Mouse (Mus musculus) CH12.LX (cell line): ENCODE measurements around the gene Rhob. TPM values are rescaled to one million over a fixed set of nuclear protein-coding genes. Genes with fewer than 3 reads are reported as not detected.

Experiments
- DNase-seq: peaks from one replicate; pipeline ENCODE4 v3.0.0-alpha.2; 2013; ENCODE audit errors: extremely low read depth
- H3K27ac ChIP-seq: 2 replicates; pipeline ENCODE4 v1.5.1; 2012; ENCODE audit warnings: low read depth, mild to moderate bottlenecking, control low read depth, moderate library complexity; ENCODE audit not compliant: insufficient read depth
- H3K27me3 ChIP-seq: replicated peaks from 2 replicates; pipeline ENCODE3; 2012; ENCODE audit warnings: inconsistent platforms
- H3K36me3 ChIP-seq, 2 experiments: replicated peaks in 1 of 2; 2 replicates each; pipeline versions ENCODE3 to v1.6.1; 2012; ENCODE audit warnings: inconsistent platforms in 1 of 2, low read length in 1 of 2, mild to moderate bottlenecking in 1 of 2, mixed read lengths in 1 of 2, moderate library complexity in 1 of 2; ENCODE audit not compliant: control insufficient read depth in 1 of 2, insufficient read depth in 1 of 2
- H3K4me1 ChIP-seq, 2 experiments: 2 replicates each; pipeline ENCODE4 v1.6.1; 2012; ENCODE audit warnings: inconsistent platforms in 1 of 2, moderate library complexity in 1 of 2; ENCODE audit not compliant: insufficient read depth in 2 of 2, control insufficient read depth in 1 of 2
- H3K4me2 ChIP-seq: 2 replicates; pipeline ENCODE4 v1.6.1; 2012; ENCODE audit warnings: low read depth, mild to moderate bottlenecking, control low read depth; ENCODE audit not compliant: poor library complexity, insufficient read depth, severe bottlenecking
- H3K4me3 ChIP-seq, 3 experiments: fragments of 150-350 bp in 1 of 3; sonication (generic) in 1 of 3; replicated peaks in 1 of 3; 2 replicates each; pipeline versions ENCODE3 to v1.5.1; 2011 to 2012; ENCODE audit warnings: low read depth in 2 of 3, low read length in 2 of 3, mild to moderate bottlenecking in 2 of 3, moderate library complexity in 2 of 3, control low read depth in 1 of 3, improper control_type of control experiment in 1 of 3, inconsistent platforms in 1 of 3, mixed read lengths in 1 of 3; ENCODE audit not compliant: poor library complexity in 1 of 3
- H3K79me2 ChIP-seq: replicated peaks from 2 replicates; pipeline ENCODE4 v1.6.1; 2012; ENCODE audit warnings: mild to moderate bottlenecking, moderate library complexity; ENCODE audit not compliant: control insufficient read depth, poor library complexity, insufficient read depth, severe bottlenecking; ENCODE audit errors: extremely low read depth
- H3K9ac ChIP-seq: 2 replicates; pipeline ENCODE4 v1.6.1; 2012; ENCODE audit warnings: low read depth, mild to moderate bottlenecking, control low read depth, moderate library complexity; ENCODE audit not compliant: insufficient read depth
- H3K9me3 ChIP-seq: replicated peaks from 2 replicates; pipeline ENCODE3; 2012; ENCODE audit warnings: low read length, inconsistent platforms, mixed read lengths
- BHLHE40 ChIP-seq: IDR thresholded peaks from 2 replicates; pipeline ENCODE4 v1.6.1; 2011; ENCODE audit warnings: mild to moderate bottlenecking, low read depth, low read length, improper control_type of control experiment
- CTCF ChIP-seq, 2 experiments: IDR thresholded peaks in 1 of 2; conservative IDR thresholded peaks in 1 of 2; 2 replicates each; pipeline ENCODE4 v1.5.1; 2011 to 2012; ENCODE audit warnings: low read depth in 2 of 2, low read length in 2 of 2, improper control_type of control experiment in 1 of 2, inconsistent platforms in 1 of 2, mild to moderate bottlenecking in 1 of 2, moderate library complexity in 1 of 2
- E2F4 ChIP-seq: IDR thresholded peaks from 2 replicates; pipeline ENCODE4 v1.6.1; 2011; ENCODE audit warnings: low read depth, low read length, improper control_type of control experiment; ENCODE audit not compliant: insufficient replicate concordance
- ETS1 ChIP-seq: conservative IDR thresholded peaks from 2 replicates; pipeline ENCODE4 v1.6.1; 2012; ENCODE audit warnings: low read depth, mild to moderate bottlenecking, inconsistent platforms, low read length, improper control_type of control experiment, moderate library complexity
- HCFC1 ChIP-seq: IDR thresholded peaks from 2 replicates; pipeline ENCODE4 v1.6.1; 2012; ENCODE audit warnings: low read depth, mild to moderate bottlenecking, inconsistent platforms, low read length, improper control_type of control experiment
- IRF4 ChIP-seq: IDR thresholded peaks from 2 replicates; pipeline ENCODE4 v1.6.1; 2014; ENCODE audit warnings: low read depth, mild to moderate bottlenecking, inconsistent platforms, low read length, improper control_type of control experiment
- JUN ChIP-seq: IDR thresholded peaks from 2 replicates; pipeline ENCODE4 v1.6.1; 2011; ENCODE audit warnings: low read depth, mild to moderate bottlenecking, low read length, improper control_type of control experiment, moderate library complexity; ENCODE audit not compliant: insufficient read depth
- JUND ChIP-seq: conservative IDR thresholded peaks from 2 replicates; pipeline ENCODE4 v1.6.1; 2011; ENCODE audit warnings: low read depth, low read length, improper control_type of control experiment
- KAT2A ChIP-seq: IDR thresholded peaks from 2 replicates; pipeline ENCODE4 v1.6.1; 2012; ENCODE audit warnings: low read length, improper control_type of control experiment, inconsistent platforms; ENCODE audit not compliant: insufficient replicate concordance
- MAFK ChIP-seq: IDR thresholded peaks from 2 replicates; pipeline ENCODE4 v1.6.1; 2011; ENCODE audit warnings: low read length, improper control_type of control experiment; ENCODE audit not compliant: insufficient replicate concordance
- MAX ChIP-seq: IDR thresholded peaks from 2 replicates; pipeline ENCODE4 v1.6.1; 2011; ENCODE audit warnings: low read length, improper control_type of control experiment
- MXI1 ChIP-seq: IDR thresholded peaks from 2 replicates; pipeline ENCODE4 v1.6.1; 2011; ENCODE audit warnings: mild to moderate bottlenecking, low read depth, low read length, improper control_type of control experiment
- MYC ChIP-seq: IDR thresholded peaks from 2 replicates; pipeline ENCODE4 v1.6.1; 2011; ENCODE audit warnings: low read depth, mild to moderate bottlenecking, improper control_type of control experiment, low read length
- NELFE ChIP-seq: IDR thresholded peaks from 2 replicates; pipeline ENCODE4 v1.6.1; 2011; ENCODE audit warnings: low read depth, low read length, improper control_type of control experiment
- POLR2A ChIP-seq: IDR thresholded peaks from 2 replicates; pipeline ENCODE4 v1.6.1; 2011; ENCODE audit warnings: low read depth, mild to moderate bottlenecking, improper control_type of control experiment, low read length
- RAD21 ChIP-seq: IDR thresholded peaks from 2 replicates; pipeline ENCODE4 v1.6.1; 2011; ENCODE audit warnings: low read depth, mild to moderate bottlenecking, low read length, improper control_type of control experiment, moderate library complexity
- TCF12 ChIP-seq: IDR thresholded peaks from 2 replicates; pipeline ENCODE4 v1.6.1; 2014; ENCODE audit warnings: low read depth, mild to moderate bottlenecking, inconsistent platforms, low read length, improper control_type of control experiment
- UBTF ChIP-seq: IDR thresholded peaks from 2 replicates; pipeline ENCODE4 v1.6.1; 2012; ENCODE audit warnings: low read depth, mild to moderate bottlenecking, inconsistent platforms, low read length, improper control_type of control experiment, moderate library complexity
- USF2 ChIP-seq: conservative IDR thresholded peaks from 2 replicates; pipeline ENCODE4 v1.6.1; 2011; ENCODE audit warnings: low read depth, low read length, improper control_type of control experiment
- ZKSCAN1 ChIP-seq: IDR thresholded peaks from 2 replicates; pipeline ENCODE4 v1.6.1; 2012; ENCODE audit warnings: low read depth, inconsistent platforms, low read length, improper control_type of control experiment, borderline replicate concordance
- ZMIZ1 ChIP-seq: IDR thresholded peaks from 2 replicates; pipeline ENCODE4 v1.6.1; 2012; ENCODE audit warnings: low read depth, mild to moderate bottlenecking, inconsistent platforms, low read length, improper control_type of control experiment
- ZNF384 ChIP-seq: IDR thresholded peaks from 2 replicates; pipeline ENCODE4 v1.6.1; 2012; ENCODE audit warnings: low read depth, low read length, improper control_type of control experiment, inconsistent platforms
- dilution Hi-C: fragments of 300-500 bp; cut with MboI; formaldehyde crosslinking; loops from 2 replicates; pipeline ENCODE4 v1.14.3; 2020; ENCODE audit warnings: low sequenced_read_pairs; ENCODE audit not compliant: extremely low pct_unique_long_range_greater_than_20kb, extremely low pct_ligation_motif_present
- in situ Hi-C: fragments of 300-500 bp; cut with MboI; formaldehyde crosslinking; loops from 3 replicates; pipeline ENCODE4 v1.14.3; 2019; ENCODE audit warnings: low sequenced_read_pairs, low pct_ligation_motif_present, low pct_unique_long_range_greater_than_20kb, mixed read lengths
- polyA plus RNA-seq: library from polyadenylated mRNA; unstranded; fragments of >175 nt; gene quantifications from 2 replicates; pipeline ENCODE4 v1.2.1, GENCODE M21; 2012; ENCODE audit warnings: low read depth; ENCODE audit not compliant: insufficient read length
- total RNA-seq, 2 experiments: library from RNA; depleted of rRNA; stranded (reverse); fragments of 300-350 nt in 1 of 2; fragments of >200 nt in 1 of 2; gene quantifications; 2 replicates each; pipeline ENCODE4 v1.2.3; 2012 to 2014

Gene Rhob
- total and polyA plus RNA-seq, 3 experiments = 42.1 to 54.1 (median 52.9) TPM

GRCm38 (mm10) chr12:8450639-8451038, 49.2 kb downstream of the Rhob start:
- no peaks in the 10 kb centered on the region for H3K36me3 ChIP-seq
- H3K4me2 ChIP-seq = no peak overlapping the region
- H3K4me3 ChIP-seq = no peak overlapping the region
- no peak overlapping the region for H3K27ac ChIP-seq
- no peaks in the 10 kb centered on the region for H3K9me3 ChIP-seq
- no peak for TF ChIP-seq KAT2A
- TF ChIP-seq BHLHE40 = no peak
- no peak for TF ChIP-seq JUN
- no peak for TF ChIP-seq RAD21
- no peak for TF ChIP-seq NELFE
- no peak for TF ChIP-seq JUND
- TF ChIP-seq POLR2A = no peak
- in situ Hi-C loops (no loop called here), dilution Hi-C loops (no loop called here)
- peaks cover 19 to 44% of the 10 kb centered on the region in 2 experiments for H3K4me1 ChIP-seq
- H3K27me3 ChIP-seq = no peaks in the 10 kb centered on the region
- no peaks in the 10 kb centered on the region for H3K79me2 ChIP-seq
- H3K9ac ChIP-seq = no peak overlapping the region
- DNase-seq = peak; percentile 24

GRCm38 (mm10) chr12:8450028-8450427, 49.8 kb downstream of the Rhob start:
- H3K4me2 ChIP-seq = no peak overlapping the region
- no peaks in the 10 kb centered on the region for H3K36me3 ChIP-seq
- DNase-seq = no peak
- no peaks in the 10 kb centered on the region for H3K9me3 ChIP-seq
- H3K27me3 ChIP-seq = no peaks in the 10 kb centered on the region
- H3K79me2 ChIP-seq = no peaks in the 10 kb centered on the region
- H3K9ac ChIP-seq = no peak overlapping the region
- dilution Hi-C loops = no loop called here
- in situ Hi-C loops = no loop called here
- no peak for TF ChIP-seq JUND
- no peak for TF ChIP-seq MXI1
- no peak for TF ChIP-seq MAFK
- TF ChIP-seq UBTF = no peak
- no peak for TF ChIP-seq ZMIZ1
- TF ChIP-seq MAX = no peak
- no peak for TF ChIP-seq IRF4
- no peak for TF ChIP-seq MYC
- TF ChIP-seq ZNF384 = no peak
- no peak for TF ChIP-seq E2F4
- no peak for TF ChIP-seq CTCF (conservative IDR thresholded peaks at IDR 0.05 in 1 of 2, IDR thresholded peaks at IDR 0.05 in 1 of 2; ENCODE audit: low read depth in 2 of 2, low read length in 2 of 2)
- TF ChIP-seq USF2 = no peak
- no peak for TF ChIP-seq TCF12
- TF ChIP-seq HCFC1 = no peak
- TF ChIP-seq ZKSCAN1 = no peak
- TF ChIP-seq ETS1 = no peak
- no peak overlapping the region for H3K4me3 ChIP-seq
- peaks cover 21 to 40% of the 10 kb centered on the region in 2 experiments for H3K4me1 ChIP-seq
- H3K27ac ChIP-seq = no peak overlapping the region

Other genes with a start within 250 kb of the Rhob start
- gene Gdf7, start 198.1 kb downstream of the Rhob start, total RNA-seq (2012; rRNA removed) = not detected in 2 replicates
- not detected in 2 replicates for gene Gdf7, start 198.1 kb downstream of the Rhob start, total RNA-seq (2014; rRNA removed)
- not detected in 2 replicates for gene Gdf7, start 198.1 kb downstream of the Rhob start, polyA plus RNA-seq
- gene Hs1bp3, start 186.6 kb downstream of the Rhob start, total RNA-seq (2012; rRNA removed) = 4.0 and 4.7 TPM in 2 replicates
- gene Hs1bp3, start 186.6 kb downstream of the Rhob start, total RNA-seq (2014; rRNA removed) = 2.6 and 2.9 TPM in 2 replicates
- gene Hs1bp3, start 186.6 kb downstream of the Rhob start, polyA plus RNA-seq = 8.2 and 10.1 TPM in 2 replicates
- gene Slc7a15, start 99.1 kb upstream of the Rhob start, total RNA-seq (2012; rRNA removed) = not detected in 2 replicates
- gene Slc7a15, start 99.1 kb upstream of the Rhob start, total RNA-seq (2014; rRNA removed) = not detected in 2 replicates
- gene Slc7a15, start 99.1 kb upstream of the Rhob start, polyA plus RNA-seq = not detected in 2 replicates
- 52.9 and 61.0 TPM in 2 replicates for gene Pum2, start 174.1 kb upstream of the Rhob start, total RNA-seq (2012; rRNA removed)
- 90.2 and 97.5 TPM in 2 replicates for gene Pum2, start 174.1 kb upstream of the Rhob start, total RNA-seq (2014; rRNA removed)
- 62.7 and 75.4 TPM in 2 replicates for gene Pum2, start 174.1 kb upstream of the Rhob start, polyA plus RNA-seq